Mouse (Mus musculus) MEL (cell line): ENCODE measurements at regions not wholly inside any gene's neighbourhood (a gene's known extent, or its start where the extent isn't known, plus 50 kb on each side); places are given as distances from the start of the nearest gene placed in this dataset.

Source experiments
- DNase-seq: peaks from one replicate; pipeline ENCODE4 v3.0.0; 2011; ENCODE audit warnings: low read depth, low spot score
- H3K27ac ChIP-seq: 2 replicates; pipeline ENCODE4 v1.5.1; 2012; ENCODE audit warnings: low read depth, mild to moderate bottlenecking, control low read depth, low read length, moderate library complexity; ENCODE audit not compliant: control insufficient read depth
- H3K27me3 ChIP-seq, 2 experiments: fragments of 150-350 bp in 1 of 2; sonication (generic) in 1 of 2; 2 replicates each; pipeline ENCODE4 v1.6.1; 2012; ENCODE audit warnings: low read length in 2 of 2, mild to moderate bottlenecking in 2 of 2, improper control_type of control experiment in 1 of 2, moderate library complexity in 1 of 2; ENCODE audit not compliant: insufficient read depth in 2 of 2, control insufficient read depth in 1 of 2
- H3K36me3 ChIP-seq, 2 experiments: 2 replicates each; pipeline ENCODE4 v1.6.1; 2012 to 2014; ENCODE audit warnings: low read length in 2 of 2, improper control_type of control experiment in 1 of 2, inconsistent platforms in 1 of 2, mild to moderate bottlenecking in 1 of 2; ENCODE audit not compliant: insufficient read depth in 2 of 2, control insufficient read depth in 1 of 2
- H3K4me1 ChIP-seq, 2 experiments: fragments of 150-350 bp in 1 of 2; sonication (generic) in 1 of 2; 2 replicates each; pipeline ENCODE4 v1.6.1; 2012; ENCODE audit warnings: low read length in 2 of 2, improper control_type of control experiment in 1 of 2, mild to moderate bottlenecking in 1 of 2; ENCODE audit not compliant: insufficient read depth in 2 of 2, control insufficient read depth in 1 of 2
- H3K4me3 ChIP-seq, 2 experiments: fragments of 150-350 bp in 1 of 2; sonication (generic) in 1 of 2; 2 replicates each; pipeline ENCODE4 v1.5.1; 2012; ENCODE audit warnings: low read depth in 2 of 2, low read length in 2 of 2, mild to moderate bottlenecking in 2 of 2, moderate library complexity in 2 of 2, control low read depth in 1 of 2, improper control_type of control experiment in 1 of 2; ENCODE audit not compliant: control insufficient read depth in 1 of 2, insufficient read depth in 1 of 2
- H3K79me2 ChIP-seq: 2 replicates; pipeline ENCODE4 v1.6.1; 2012; ENCODE audit warnings: mild to moderate bottlenecking, low read length, moderate library complexity; ENCODE audit not compliant: control insufficient read depth, poor library complexity, insufficient read depth
- H3K9ac ChIP-seq: 2 replicates; pipeline ENCODE4 v1.6.1; 2012; ENCODE audit warnings: low read depth, mild to moderate bottlenecking, control low read depth, low read length, moderate library complexity; ENCODE audit not compliant: control insufficient read depth, poor library complexity, severe bottlenecking
- H3K9me3 ChIP-seq: fragments of 150-350 bp; sonication (generic); replicated peaks from 2 replicates; pipeline ENCODE4 v1.6.1; 2012; ENCODE audit warnings: mild to moderate bottlenecking, low read length, improper control_type of control experiment, moderate library complexity; ENCODE audit not compliant: insufficient read depth
- CHD2 ChIP-seq: IDR thresholded peaks from 2 replicates; pipeline ENCODE4 v1.6.1; 2011; ENCODE audit warnings: low read length, improper control_type of control experiment
- HCFC1 ChIP-seq: IDR thresholded peaks from 2 replicates; pipeline ENCODE4 v1.6.1; 2012; ENCODE audit warnings: low read depth, mild to moderate bottlenecking, inconsistent platforms, low read length, improper control_type of control experiment, moderate library complexity
- KAT2A ChIP-seq: conservative IDR thresholded peaks from 2 replicates; pipeline ENCODE4 v1.6.1; 2012; ENCODE audit warnings: low read depth, low read length, improper control_type of control experiment, inconsistent platforms
- MEF2A ChIP-seq: IDR thresholded peaks from 2 replicates; pipeline ENCODE4 v1.6.1; 2014; ENCODE audit warnings: low read depth, mild to moderate bottlenecking, inconsistent platforms, low read length, improper control_type of control experiment; ENCODE audit not compliant: poor library complexity, insufficient replicate concordance, severe bottlenecking; ENCODE audit errors: extremely low read depth
- MYB ChIP-seq: IDR thresholded peaks from 2 replicates; pipeline ENCODE4 v1.6.1; 2011; ENCODE audit warnings: mild to moderate bottlenecking, low read depth, low read length, improper control_type of control experiment
- MYC ChIP-seq: IDR thresholded peaks from 2 replicates; pipeline ENCODE4 v1.6.1; 2011; ENCODE audit warnings: low read depth, mild to moderate bottlenecking, low read length, improper control_type of control experiment, moderate library complexity
- NELFE ChIP-seq: IDR thresholded peaks from 2 replicates; pipeline ENCODE4 v1.6.1; 2011; ENCODE audit warnings: low read depth, low read length, improper control_type of control experiment
- RAD21 ChIP-seq: IDR thresholded peaks from 2 replicates; pipeline ENCODE4 v1.6.1; 2011; ENCODE audit warnings: mild to moderate bottlenecking, low read depth, low read length, improper control_type of control experiment
- TAL1 ChIP-seq: IDR thresholded peaks from 2 replicates; pipeline ENCODE4 v1.6.1; 2012; ENCODE audit warnings: mild to moderate bottlenecking, inconsistent platforms, low read length, moderate library complexity, mixed read lengths
- UBTF ChIP-seq: IDR thresholded peaks from 2 replicates; pipeline ENCODE4 v1.6.1; 2012; ENCODE audit warnings: low read depth, mild to moderate bottlenecking, inconsistent platforms, low read length, improper control_type of control experiment, moderate library complexity, borderline replicate concordance; ENCODE audit not compliant: insufficient read depth

DNA sequence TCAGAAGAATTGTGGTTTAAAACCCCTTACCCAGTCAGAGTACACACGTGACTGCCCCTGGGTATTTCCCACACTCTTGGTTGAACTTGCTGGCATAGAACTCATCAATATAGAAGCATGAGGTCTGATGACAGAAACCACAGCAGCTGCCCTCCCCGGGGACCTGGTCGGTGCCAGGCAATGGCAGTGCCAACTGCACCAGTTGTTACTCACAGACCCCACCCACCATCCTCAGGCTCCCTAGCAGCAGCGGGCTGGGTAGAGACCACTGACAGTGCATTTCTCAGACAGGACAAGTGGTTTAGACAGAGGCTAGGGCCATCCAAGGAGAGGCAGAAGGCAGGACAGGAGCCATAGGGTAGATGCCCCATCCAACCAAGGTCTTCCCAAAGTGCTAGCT, 144.7 kb upstream of the Lhx5 start:
- Histone ChIP-seq H3K36me3 (no peaks in the 10 kb centered on the region), H3K27me3 (no peaks in the 10 kb centered on the region), H3K27ac (no peak overlapping the region), H3K9me3 (no peaks in the 10 kb centered on the region), H3K9ac (no peak overlapping the region), H3K4me1 (no peaks in the 10 kb centered on the region), H3K79me2 (no peaks in the 10 kb centered on the region), H3K4me3 (no peak overlapping the region)
- no peak for DNase-seq
- TF ChIP-seq CHD2 (no peak), RAD21 (no peak), UBTF (no peak), MEF2A (no peak), NELFE (no peak), KAT2A (no peak), MYC (no peak)

- TF ChIP-seq UBTF = no peak
- no peak for TF ChIP-seq MEF2A
- TF ChIP-seq MYB = no peak
- TF ChIP-seq, all 39 proteins: peak for 0
- Histone ChIP-seq H3K36me3 (no peaks in the 10 kb centered on the region), H3K27me3 (no peaks in the 10 kb centered on the region), H3K27ac (no peak overlapping the region), H3K4me3 (no peak overlapping the region), H3K9ac (no peak overlapping the region), H3K9me3 (no peaks in the 10 kb centered on the region), H3K79me2 (no peaks in the 10 kb centered on the region), H3K4me1 (no peaks in the 10 kb centered on the region)
- no peak for DNase-seq
Measured at GRCm38 (mm10) chr5:120288036-120288684, 143.3 kb upstream of the Lhx5 start.

DNA sequence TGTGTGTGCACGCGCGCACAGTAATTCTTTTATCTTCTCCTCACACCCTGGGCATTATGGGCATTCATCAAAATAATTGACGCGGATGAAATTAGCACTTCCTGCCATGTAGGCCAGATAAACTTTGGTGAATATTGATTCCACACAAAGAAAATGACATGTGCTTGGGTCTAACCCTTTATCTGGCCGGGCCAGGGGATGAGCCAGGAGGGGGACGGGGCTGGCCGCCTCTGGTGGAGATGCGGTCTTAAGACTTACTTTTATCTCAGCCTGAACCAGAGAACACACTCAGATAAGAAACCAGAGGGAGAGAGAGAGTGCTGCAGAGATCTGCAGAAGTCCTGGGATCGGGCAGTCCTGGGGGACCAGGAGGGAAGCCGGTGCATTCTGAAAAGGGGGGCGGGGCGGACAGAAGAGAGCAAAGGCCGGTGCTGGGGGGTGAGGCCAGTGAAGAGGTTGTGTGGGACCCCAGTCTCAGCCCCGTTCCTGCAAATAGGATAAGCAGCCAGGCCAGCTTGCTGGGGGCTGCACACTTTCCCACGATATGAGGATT, 136.9 kb upstream of the Lhx5 start:
- DNase-seq = peak; percentile 3
- Histone ChIP-seq H3K9ac (no peak overlapping the region), H3K27me3 (no peaks in the 10 kb centered on the region), H3K9me3 (no peaks in the 10 kb centered on the region), H3K27ac (no peak overlapping the region), H3K4me3 (no peak overlapping the region), H3K4me1 (no peaks in the 10 kb centered on the region), H3K36me3 (no peaks in the 10 kb centered on the region), H3K79me2 (no peaks in the 10 kb centered on the region)
- peak; percentile 53 for TF ChIP-seq TAL1
- TF ChIP-seq HCFC1 = no peak
